Mouse (Mus musculus): ENCODE results near the gene Rplp1.

DNA sequence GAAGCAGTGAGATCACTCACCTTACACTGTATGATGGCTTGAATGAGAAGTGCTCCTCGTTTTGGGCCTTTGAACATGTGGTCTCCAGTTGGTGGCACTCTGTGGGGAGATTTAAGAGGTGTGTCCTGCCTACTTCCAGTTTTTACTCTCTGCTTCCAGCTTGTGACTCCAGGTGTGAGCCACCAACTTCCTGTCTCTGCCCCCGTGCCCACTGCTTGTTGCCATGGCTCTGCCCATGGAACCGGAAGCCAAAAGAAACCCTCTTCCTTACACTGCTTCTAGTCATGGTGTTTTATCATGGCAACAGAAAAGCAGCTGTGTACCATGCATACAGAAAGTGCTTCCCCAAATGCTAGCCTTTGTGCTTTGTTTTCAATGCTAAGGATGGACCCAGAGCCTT, 32.2 kb downstream of the Rplp1 start:
- no peak for TF ChIP-seq POLR2A (IDR thresholded peaks at IDR 0.05; ENCODE audit: borderline replicate concordance, extremely low read depth, insufficient read depth, insufficient read length, poor library complexity, severe bottlenecking)
- TF ChIP-seq CTCF (IDR thresholded peaks at IDR 0.05; ENCODE audit: borderline replicate concordance, extremely low read depth, insufficient read depth, insufficient read length) = no peak
